Mouse (Mus musculus) heart, postnatal 0 days (tissue): ENCODE results near the gene Tnfsfm13.

Experiments used
- CTCF ChIP-seq: IDR thresholded peaks from 2 replicates; pipeline ENCODE4 v1.5.1; 2016; ENCODE audit warnings: antibody characterized with exemption, control low read depth, low read depth
- EP300 ChIP-seq: IDR thresholded peaks from 2 replicates; pipeline ENCODE4 v1.6.1; 2016; ENCODE audit warnings: antibody characterized with exemption, low read depth

GRCm38 (mm10) chr11:69725951-69726350, 30.1 kb upstream of the Tnfsfm13 start:
- TF ChIP-seq CTCF = no peak
- TF ChIP-seq EP300 = no peak
